Comparison of ENCODE assay signal across 10 mouse cellular contexts in the genomic region with DNA sequence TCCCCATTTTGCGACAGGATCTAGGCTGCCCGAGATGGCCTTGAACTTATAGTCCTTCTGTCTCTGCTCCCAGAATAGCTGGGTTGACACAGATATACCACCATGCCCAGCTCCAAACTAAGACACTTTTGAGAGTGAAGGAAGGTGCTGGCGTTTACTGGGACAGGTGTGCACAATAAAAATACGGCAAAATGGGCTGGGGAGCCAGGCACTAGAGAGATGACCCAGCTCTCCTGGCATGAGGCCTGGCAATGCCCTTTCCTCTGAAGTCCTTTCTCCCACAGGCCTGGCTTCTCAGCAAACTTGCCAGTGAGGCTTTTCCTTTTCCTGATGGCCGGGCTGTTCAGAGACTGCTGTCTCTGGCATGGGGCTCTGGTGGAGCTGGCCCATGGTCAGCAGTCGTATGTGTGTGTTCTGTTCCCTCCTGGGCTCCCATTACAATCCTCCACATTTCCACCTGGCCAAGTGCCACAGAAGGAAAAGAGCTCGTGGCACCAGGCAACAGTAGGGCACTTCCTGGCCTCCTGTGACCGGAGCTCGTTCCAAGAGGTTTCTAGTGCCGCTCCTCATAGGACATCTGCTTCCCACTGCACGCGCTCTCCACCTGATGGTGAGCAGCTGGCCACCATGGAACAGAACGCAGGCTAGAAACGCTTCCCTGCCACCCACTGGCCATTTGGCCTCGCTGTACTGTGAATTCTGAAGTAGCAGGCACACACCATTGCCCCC. TPM values are rescaled to one million over a fixed set of nuclear protein-coding genes. Genes with fewer than 3 reads are reported as not detected.
DNase-seq lines count a peak whose midpoint lies in the region; ATAC-seq lines count a peak whose summit lies in the region.
"Had no signal": no experiment of that assay in that cellular context is flagged by ENCODE, and none has a peak within 500 bp of the region (broad histone marks: within the 10 kb centered on the region; RNA-seq: fewer than 3 reads in every experiment).

No protein-coding gene starts in this region.

- peak; percentile 31 for DNase-seq in heart, postnatal 4 days
- DNase-seq in heart, adult 8-10 months (ENCODE audit: low spot score), result no peak
- DNase-seq in urinary bladder, postnatal 14 days (ENCODE audit: low spot score), result peak; percentile 31
- DNase-seq in urinary bladder, adult 2 months (ENCODE audit: low spot score), result no peak
- peak; percentile 60 to 62 for DNase-seq in layer of hippocampus, postnatal 10 days (ENCODE audit: low spot score in 2 of 2)
- no peak for DNase-seq in spleen, postnatal 4 days (ENCODE audit: low spot score in 2 of 2)
- DNase-seq: kidney, adult 11 months; spleen, adult 18-20 months had no signal

- ATAC-seq in erythroid progenitor cell, adult 5-6 weeks (replicated peaks; ENCODE audit: low FRiP score, poor library complexity, severe bottlenecking), result no peak
- no peak for ATAC-seq in CD4-positive, CD25-positive, alpha-beta regulatory T cell, adult 4 months

RNA-seq across cellular contexts. Expression of gene Snx11, which starts 14.5 kb away (rescaled TPM):
- total RNA-seq in heart, postnatal 4 days (2021), result 10 to 100 TPM; 15.5 to 18.2 TPM
- total RNA-seq in heart, adult 8-10 months (2022), result 10 to 100 TPM; 11.6 to 14.5 (median 12.9) TPM
- polyA plus RNA-seq in urinary bladder, adult 2 months (2012; rRNA removed), result 26.0 and 30.0 TPM in 2 replicates
- 10 to 100 TPM; 43.1 to 49.0 TPM for total RNA-seq in layer of hippocampus, postnatal 10 days (2021)
- total RNA-seq in erythroid progenitor cell, adult 5-6 weeks (2015; ENCODE audit: low replicate concordance), result 14.4 and 31.9 TPM in 2 replicates
- 36.2 and 49.7 TPM in 2 replicates for total RNA-seq in erythroid progenitor cell, adult 5-6 weeks (2017; ENCODE audit: low replicate concordance)
- 10 to 100 TPM; 11.7 to 21.8 TPM for polyA plus RNA-seq in CD4-positive, CD25-positive, alpha-beta regulatory T cell, adult 4 months (2017; shearing (Covaris generic))

RNA-seq across cellular contexts. Expression of gene Cbx1, which starts 26.0 kb away (rescaled TPM):
- total RNA-seq in heart, postnatal 4 days (2021), result 10 to 100 TPM; 69.6 to 72.0 TPM
- 10 to 100 TPM; 30.9 to 33.4 (median 32.4) TPM for total RNA-seq in heart, adult 8-10 months (2022)
- 43.6 and 46.4 TPM in 2 replicates for polyA plus RNA-seq in urinary bladder, adult 2 months (2012; rRNA removed)
- 10 to 100 TPM; 56.3 to 61.8 TPM for total RNA-seq in layer of hippocampus, postnatal 10 days (2021)
- total RNA-seq in erythroid progenitor cell, adult 5-6 weeks (2015; ENCODE audit: low replicate concordance), result 41.5 and 60.9 TPM in 2 replicates
- total RNA-seq in erythroid progenitor cell, adult 5-6 weeks (2017; ENCODE audit: low replicate concordance), result 60.8 and 75.6 TPM in 2 replicates
- polyA plus RNA-seq in CD4-positive, CD25-positive, alpha-beta regulatory T cell, adult 4 months (2017; shearing (Covaris generic)), result 10 to 100 TPM; 50.8 to 52.7 TPM

Comparison
In these comparisons a context has a peak if more than half of its experiments do, and no peak if none do; other contexts are left out.
1. DNase-seq: peak in heart, postnatal 4 days (single experiment), urinary bladder, postnatal 14 days (single experiment) and layer of hippocampus, postnatal 10 days (2 of 2); none in heart, adult 8-10 months (single experiment), urinary bladder, adult 2 months (single experiment) and spleen, postnatal 4 days (0 of 2).